Mouse (Mus musculus) natural killer cell, adult 2 months (primary cell): ENCODE data around the gene Raver1.

Experiments
- DNase-seq, 2 experiments: peaks; one replicate each; pipeline ENCODE4 v3.0.0; 2022; ENCODE audit warnings: low spot score in 2 of 2

Raver1 gene

DNA sequence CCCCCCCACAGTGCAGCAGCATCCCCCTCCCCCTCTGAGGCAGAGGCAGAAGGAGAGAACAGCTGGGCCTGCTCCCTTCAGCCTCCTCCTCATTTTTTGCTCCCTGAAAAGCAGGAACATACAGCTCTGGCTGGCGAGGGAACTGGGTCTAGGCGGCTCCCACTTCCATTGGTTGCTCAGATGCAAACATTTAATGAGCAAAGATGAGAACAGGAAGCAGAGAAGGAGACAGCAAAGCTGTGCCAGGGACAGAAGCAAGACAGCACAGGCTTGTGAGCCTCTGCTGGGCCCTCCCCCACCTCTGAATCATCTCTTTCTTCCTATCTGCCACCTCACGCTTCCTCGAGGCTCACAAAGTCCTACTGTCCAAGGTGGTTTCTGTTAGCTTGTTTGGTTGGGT, 50.5 kb downstream of the Raver1 start:
- no peak for DNase-seq

DNA sequence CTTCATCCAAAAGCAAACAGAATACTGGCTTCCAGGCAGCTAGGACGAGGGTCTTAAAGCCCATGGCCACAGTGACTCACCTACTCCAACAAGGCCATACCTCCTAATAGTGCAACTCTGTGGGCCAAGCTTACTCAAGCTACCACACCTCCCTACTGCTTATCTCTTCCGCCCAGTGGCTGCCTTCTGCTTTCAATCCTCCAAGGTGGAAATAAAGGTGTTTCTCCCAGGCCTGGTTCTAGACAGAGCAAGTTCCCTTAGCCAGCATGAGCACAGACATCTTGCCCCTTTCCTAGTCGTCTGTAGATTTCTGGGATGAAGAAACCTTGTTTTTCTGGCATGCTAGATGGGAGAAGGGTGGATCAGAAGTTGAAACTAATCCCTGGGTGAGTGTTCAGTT, 52.0 kb downstream of the Raver1 start:
- DNase-seq = no peak

DNA sequence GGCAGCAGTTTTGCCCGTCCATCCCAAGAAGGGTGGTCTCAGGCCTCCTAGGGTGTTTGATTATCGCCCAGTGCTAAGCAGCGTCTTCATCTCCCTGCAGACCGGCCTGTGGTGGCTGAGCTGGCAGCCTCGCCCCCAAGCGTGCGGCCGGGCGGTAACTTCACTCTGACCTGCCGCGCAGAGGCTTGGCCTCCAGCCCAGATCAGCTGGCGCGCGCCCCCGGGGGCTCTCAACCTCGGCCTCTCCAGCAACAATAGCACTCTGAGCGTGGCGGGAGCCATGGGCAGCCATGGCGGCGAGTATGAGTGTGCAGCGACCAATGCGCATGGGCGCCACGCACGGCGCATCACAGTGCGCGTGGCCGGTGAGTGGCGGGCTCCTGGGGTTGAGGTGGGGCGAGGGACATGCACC, 54.3 kb downstream of the Raver1 start:
- DNase-seq = no peak

DNA sequence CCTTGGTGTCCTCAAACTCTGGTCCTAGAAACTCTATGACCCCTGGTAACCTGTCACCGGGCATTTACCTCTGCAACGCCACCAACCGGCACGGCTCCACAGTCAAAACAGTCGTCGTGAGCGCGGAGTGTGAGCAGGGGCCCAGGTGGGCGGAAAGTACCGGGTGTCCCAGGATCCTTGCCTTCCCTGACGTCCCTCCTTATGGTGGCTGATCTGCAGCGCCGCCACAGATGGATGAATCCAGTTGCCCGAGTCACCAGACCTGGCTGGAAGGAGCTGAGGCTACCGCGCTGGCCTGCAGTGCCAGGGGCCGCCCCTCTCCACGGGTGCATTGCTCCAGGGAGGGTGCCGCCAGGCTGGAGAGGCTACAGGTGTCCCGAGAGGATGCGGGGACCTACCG, 55.1 kb downstream of the Raver1 start:
- DNase-seq = no peak

DNA sequence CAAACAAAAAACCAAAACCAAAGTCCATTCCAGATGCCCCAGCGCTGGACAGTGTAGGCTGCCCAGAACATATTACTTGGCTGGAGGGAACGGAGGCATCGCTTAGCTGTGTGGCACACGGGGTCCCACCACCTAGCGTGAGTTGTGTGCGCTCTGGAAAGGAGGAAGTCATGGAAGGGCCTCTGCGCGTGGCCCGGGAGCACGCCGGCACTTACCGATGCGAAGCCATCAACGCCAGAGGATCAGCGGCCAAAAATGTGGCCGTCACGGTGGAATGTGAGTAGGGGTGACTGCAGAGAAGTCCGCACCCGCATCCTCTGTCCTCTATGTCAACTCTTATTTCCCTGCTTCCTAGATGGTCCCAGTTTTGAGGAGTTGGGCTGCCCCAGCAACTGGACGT, 55.6 kb downstream of the Raver1 start:
- no peak for DNase-seq

DNA sequence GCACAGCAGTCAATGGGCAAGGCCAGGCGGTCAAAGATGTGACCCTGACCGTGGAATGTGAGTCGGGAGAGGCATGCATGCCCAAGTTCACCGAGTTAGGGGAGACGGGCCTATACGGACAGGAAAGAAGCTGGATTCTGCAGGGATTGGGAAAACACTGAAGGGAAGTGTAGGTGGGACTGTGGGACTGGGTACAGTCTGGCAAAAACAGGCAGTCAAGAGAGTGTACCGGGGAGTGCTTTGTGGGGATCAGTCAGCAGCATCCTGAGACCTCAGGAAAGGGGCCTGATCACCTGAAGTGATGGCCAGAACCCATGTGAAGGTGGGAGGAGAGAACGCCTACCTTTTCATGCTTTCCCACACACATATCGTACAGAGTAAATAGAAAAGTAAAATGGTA, 56.2 kb downstream of the Raver1 start:
- no peak for DNase-seq

DNA sequence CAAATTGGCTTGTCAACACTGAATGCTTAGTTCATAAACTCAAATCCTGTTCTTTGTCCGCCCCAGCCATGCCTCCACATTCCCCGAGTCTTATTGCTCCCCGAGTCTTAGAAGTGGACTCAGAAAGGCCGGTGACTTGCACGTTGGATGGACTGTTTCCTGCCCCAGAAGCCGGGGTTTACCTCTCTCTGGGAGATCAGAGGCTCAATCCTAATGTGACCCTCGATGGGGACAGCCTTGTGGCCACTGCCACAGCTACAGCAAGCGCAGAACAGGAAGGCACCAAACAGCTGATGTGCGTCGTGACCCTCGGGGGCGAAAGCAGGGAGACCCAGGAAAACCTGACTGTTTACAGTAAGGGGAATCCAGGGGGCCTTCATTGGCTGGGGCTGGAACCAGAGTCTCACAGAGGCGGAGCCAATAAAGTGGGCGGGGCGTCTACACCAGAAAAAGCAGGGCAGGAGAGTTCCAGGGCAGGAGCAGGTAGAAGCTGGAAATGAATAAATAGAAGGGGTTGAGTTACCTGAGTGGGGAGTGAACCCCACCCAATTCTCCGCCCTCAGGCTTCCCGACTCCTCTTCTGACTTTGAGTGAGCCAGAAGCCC, 57.2 kb downstream of the Raver1 start:
- no peak for DNase-seq

DNA sequence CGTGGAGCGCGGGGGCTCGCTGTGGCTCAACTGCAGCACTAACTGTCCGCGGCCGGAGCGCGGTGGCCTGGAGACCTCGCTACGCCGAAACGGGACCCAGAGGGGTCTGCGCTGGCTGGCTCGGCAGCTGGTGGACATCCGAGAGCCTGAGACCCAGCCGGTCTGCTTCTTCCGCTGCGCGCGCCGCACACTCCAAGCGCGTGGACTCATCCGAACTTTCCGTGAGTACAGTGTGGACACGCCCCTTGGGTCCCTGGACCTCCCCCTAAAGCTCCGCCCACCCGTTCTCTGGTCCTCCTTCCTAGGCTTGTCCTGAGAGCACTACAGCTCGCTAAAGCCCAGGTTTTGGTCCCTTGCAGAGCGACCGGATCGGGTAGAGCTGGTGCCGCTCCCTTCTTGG, 58.7 kb downstream of the Raver1 start:
- peak; percentile 83 to 84 for DNase-seq

DNA sequence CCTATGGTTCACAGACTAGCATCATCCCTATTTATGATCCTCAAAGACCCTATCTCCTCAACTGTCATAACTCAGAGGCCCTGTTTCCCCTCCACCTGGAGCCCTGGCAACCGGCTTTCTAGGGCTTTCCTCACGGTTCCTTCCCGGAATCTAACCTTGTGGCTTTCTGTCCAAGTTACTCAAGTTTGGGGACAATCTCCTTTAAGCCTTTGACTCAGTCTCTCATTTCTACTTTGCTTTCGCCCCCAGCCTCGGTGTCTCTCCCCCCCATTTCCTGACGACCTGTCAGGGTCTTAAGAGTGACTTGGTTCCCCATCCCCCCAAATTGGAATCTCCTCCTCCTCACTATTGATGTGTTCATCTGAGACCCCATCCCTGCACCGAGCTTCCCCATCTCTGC, 59.3 kb downstream of the Raver1 start:
- DNase-seq = no peak

DNA sequence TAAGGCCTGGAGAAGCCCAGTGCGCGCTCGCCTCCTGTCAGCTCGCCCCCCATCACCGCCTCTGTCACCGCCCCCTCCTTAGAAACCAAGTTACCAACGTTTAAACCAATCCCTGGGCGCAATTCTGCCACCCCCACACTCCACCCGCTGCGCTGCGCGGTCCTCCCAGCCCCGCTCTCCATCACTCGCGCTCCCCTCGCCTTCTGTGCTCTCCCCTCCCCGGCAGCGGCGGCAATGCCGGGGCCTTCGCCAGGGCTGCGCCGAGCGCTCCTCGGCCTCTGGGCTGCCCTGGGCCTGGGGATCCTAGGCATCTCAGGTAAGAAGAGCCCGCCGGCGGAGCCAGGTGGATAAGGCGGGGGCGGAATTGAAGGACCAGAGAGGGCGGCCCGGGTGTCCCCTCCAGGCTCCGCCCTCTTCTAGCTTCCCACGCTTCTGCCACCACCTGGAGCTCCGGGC, 59.9 kb downstream of the Raver1 start, which contains the start of gene Icam5:
Gene Icam5 (plus strand): TSS at position 178 of the 456 bp plus-strand sequence.
- DNase-seq = no peak

DNA sequence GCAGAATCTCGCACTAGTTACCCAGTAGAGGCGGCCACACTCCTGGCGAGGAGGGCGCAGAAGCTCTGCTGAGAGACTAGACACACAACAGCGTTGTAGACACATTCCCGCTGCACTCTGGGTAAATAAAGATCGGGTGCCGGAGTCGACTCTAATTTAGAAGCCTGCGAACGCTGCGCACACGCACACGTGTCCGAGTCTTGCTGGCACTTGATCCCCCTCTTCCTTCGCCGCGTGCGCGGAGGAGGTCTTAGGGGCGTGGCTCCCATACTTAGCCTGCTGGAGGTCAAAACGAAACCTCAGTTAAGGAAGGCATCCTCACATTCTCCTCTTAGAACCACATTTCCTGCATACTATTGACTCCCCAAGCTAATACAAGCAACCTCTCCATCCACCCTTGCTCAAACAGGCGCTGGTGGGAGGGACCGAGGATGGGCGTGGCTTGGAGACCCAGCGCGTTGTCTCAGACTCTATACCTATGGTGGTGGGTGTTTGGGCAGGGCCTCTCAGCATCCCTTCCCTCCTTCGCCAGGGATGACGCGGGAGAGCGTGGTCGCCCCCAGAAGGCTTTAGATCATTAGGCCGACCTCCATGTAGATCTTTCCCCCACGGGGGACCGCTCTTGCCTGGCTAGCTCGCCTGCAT, 60.4 kb downstream of the Raver1 start:
- DNase-seq = peak in 1 of 2 experiments; percentile 70

DNA sequence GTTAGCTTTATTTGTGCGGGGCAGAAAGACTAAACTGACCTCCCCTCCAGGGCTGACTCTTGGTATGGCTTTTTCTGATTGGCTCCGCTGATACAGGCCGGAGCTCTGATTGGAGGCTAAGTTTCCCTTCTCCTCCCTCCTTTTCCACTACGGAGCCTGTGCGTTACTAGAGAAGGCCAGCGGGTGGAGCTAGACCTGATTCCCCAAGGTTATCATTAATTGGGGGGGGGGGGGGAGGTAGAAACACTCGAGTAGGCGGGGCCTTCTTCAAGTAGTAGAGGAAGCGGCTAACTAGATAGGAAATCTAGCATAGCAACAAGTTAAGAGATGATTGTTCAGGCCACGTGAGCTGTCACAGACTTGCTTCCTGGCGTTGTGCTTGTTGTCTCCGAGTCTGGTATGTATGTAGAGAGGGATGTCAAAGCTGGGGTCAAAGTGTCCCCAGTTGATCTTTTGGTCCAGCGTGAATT, 61.0 kb downstream of the Raver1 start:
- peak; percentile 91 to 92 for DNase-seq

DNA sequence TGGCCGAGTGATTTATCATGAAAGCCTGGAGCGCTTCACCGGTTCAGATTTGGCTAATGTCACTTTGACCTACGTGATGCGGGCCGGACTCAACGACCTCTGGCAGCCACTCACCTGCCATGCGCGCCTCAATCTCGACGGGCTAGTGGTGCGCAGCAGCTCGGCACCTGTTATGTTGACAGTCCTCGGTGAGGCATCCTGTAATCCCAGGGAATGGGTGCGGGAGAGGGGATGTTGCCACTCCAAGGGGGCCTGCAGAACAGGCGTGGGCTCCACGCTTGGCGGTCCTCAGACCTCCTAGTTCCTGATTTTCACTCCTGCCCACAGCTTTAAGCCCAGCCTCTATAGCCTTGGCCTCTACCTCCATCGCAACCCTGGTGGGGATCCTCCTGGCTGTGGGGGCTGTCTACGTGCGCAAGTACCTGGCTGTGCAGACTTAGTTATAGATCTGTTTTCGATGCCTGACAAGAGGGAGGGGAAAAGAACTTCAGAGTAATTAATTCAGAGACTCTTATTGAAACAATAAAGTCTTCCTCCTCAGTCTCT, 61.7 kb downstream of the Raver1 start:
- DNase-seq = no peak

DNA sequence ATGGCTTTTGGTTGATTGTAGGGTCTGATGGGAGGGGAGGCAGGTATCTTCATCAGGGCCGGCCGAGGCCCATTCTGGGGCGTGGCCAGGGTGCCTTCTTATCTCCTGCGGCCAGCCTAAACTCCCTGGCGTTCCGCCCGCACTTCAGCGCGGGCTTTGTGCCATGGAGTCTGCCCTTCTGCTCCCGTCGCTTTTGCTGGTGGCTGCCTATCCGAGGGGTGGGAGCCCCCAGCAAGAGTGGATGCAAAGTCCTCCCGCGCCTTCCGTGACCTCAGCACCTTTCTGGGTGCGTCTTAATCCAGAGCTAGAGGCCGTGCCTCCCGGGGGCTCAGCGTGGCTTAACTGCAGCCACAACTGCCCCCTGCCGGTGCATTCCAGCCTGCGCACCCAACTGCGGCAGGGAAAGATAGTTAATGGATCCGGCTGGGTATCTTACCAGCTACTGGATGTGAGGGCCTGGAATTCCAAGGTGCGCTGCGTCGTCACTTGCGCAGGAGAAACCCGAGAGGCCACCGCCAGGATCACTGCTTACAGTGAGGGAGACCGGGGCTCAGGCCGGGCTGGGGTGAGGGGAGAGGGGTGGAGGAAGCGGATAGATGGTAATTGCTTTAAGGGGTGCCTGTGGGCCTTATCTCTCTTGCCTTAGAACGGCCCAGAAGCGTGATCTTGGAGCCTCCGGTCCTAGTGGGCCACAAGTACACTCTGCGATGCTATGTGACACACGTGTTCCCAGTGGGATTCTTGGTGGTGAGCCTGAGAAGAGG, 62.3 kb downstream of the Raver1 start, which contains the start of gene Icam4:
Gene Icam4 (plus strand): TSS at position 83 of the 764 bp plus-strand sequence.
- DNase-seq = peak; percentile 70 to 81

DNA sequence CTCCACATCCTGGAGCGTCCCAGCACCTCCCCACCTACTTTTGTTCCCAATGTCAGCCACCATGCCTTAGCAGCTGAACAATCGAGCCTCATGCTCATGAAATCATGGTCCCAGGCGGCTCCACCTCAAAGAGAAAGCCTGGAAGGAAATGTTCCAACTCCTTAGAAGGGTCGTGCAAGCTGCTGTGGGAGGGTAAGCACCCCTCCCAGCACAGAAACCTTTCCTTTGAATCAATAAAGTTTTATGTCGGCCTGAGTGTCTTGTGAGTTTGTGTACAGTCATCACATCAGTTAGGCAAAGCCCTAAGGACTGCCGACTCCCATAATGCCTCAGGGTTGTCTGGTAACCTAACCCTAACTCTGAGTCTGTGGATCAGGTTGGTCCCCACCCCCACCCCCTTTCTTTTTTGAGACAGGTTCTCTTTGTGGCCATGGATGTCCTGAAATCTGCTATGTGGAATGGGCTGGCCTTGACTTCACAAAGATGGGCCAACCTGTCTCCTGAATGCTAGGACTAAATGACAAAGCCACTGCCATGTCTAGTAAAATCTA, 63.2 kb downstream of the Raver1 start:
- no peak for DNase-seq

DNA sequence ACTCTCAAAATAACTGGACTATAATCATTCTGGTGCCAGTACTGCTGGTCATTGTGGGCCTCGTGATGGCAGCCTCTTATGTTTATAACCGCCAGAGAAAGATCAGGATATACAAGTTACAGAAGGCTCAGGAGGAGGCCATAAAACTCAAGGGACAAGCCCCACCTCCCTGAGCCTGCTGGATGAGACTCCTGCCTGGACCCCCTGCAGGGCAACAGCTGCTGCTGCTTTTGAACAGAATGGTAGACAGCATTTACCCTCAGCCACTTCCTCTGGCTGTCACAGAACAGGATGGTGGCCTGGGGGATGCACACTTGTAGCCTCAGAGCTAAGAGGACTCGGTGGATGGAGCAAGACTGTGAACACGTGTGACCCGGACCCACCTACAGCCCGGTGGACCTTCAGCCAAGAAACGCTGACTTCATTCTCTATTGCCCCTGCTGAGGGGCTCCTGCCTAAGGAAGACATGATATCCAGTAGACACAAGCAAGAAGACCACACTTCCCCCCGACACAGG, 64.0 kb downstream of the Raver1 start:
- DNase-seq = no peak

DNA sequence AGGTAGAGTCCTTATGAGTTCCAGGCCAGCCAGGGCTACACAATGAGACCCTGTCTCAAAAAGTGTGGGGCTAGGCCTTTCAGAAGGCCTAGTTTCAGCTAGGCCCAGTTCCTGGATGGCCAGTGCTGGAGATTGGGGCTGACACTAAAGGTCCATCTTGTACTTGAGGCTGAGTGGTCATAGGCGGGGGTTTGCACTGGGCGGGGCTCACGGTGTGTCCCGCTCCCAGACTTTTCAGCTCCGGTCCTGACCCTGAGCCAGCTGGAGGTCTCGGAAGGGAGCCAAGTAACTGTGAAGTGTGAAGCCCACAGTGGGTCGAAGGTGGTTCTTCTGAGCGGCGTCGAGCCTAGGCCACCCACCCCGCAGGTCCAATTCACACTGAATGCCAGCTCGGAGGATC, 65.0 kb downstream of the Raver1 start:
- DNase-seq = no peak

DNA sequence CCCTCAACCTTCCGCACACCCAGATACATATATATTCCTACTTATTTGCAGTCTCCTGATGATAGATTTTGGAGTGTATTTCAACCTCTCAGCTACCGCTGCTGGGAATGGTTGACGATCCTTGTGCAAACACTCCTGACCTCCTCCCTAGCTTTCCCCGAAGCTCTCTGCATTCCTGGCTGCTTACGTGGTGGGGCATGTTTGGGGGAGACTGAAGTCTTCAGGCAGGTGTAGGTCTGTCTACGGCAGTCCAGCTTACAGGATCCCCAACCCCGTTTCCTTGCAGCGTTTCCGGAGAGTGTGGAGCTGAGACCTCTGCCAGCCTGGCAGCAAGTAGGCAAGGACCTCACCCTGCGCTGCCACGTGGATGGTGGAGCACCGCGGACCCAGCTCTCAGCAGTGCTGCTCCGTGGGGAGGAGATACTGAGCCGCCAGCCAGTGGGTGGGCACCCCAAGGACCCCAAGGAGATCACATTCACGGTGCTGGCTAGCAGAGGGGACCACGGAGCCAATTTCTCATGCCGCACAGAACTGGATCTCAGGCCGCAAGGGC, 66.5 kb downstream of the Raver1 start:
- no peak for DNase-seq
